Mouse (Mus musculus): ENCODE data around the gene Tfap2a.

DNA sequence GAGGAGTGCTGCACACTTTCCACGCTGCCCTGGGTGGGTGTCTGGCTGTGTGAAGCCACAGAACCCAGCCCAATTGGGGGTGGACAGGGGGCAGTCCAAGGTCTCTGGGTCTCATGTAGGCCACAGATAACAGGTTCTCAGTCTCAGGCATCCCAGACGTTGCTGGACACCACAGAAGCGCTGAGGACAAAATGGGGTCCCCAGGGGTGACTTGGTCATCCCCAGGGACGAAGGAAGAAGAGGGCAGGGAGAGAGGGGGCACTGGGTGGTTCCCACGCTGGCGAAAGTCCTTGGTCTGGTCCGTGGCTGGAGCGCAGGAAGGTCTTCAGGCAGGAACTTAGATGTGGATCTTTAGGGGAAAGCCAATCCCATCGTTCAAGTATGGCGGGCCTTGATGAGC lies 13.7 kb upstream of the Tfap2a start:
- TF ChIP-seq POU5F1 (IDR thresholded peaks at IDR 0.05; ENCODE audit: borderline replicate concordance, low read length), result no peak
- TF ChIP-seq CTCF (conservative IDR thresholded peaks at IDR 0.05; ENCODE audit: low read length), result no peak
- TF ChIP-seq NANOG (IDR thresholded peaks at IDR 0.05; ENCODE audit: borderline replicate concordance, low read length), result no peak
